Mouse (Mus musculus) stomach, embryonic 14.5 days (tissue): ENCODE data around the gene Grin2d. TPM values are rescaled to one million over a fixed set of nuclear protein-coding genes. Genes with fewer than 3 reads are reported as not detected.
"Not testable (repeated sequence)": the region's sequence is repeated elsewhere in the genome, so short reads cannot be mapped to it uniquely, and the experiment has no call there.

Source experiments
- ATAC-seq: fragments of 200-750 bp; cut with Nextera tagmentation; 2 replicates; pipeline ENCODE4 v1.8.0; 2017; ENCODE audit warnings: low read depth, moderate TSS enrichment; ENCODE audit not compliant: insufficient number of reproducible peaks, insufficient read depth, low FRiP score
- H3K27ac ChIP-seq: fragments of 300-500 bp; sonication (generic); 2 replicates; pipeline ENCODE4 v1.5.1; 2014; ENCODE audit warnings: mild to moderate bottlenecking, low read length, moderate library complexity, mixed read lengths
- H3K27me3 ChIP-seq: fragments of 300-500 bp; sonication (generic); 2 replicates; pipeline ENCODE4 v1.6.1; 2014; ENCODE audit warnings: low read length, control low read depth, mixed read lengths; ENCODE audit not compliant: control insufficient read depth, insufficient read depth
- H3K36me3 ChIP-seq: fragments of 300-500 bp; sonication (generic); 2 replicates; pipeline ENCODE4 v1.6.1; 2014; ENCODE audit warnings: mild to moderate bottlenecking, control low read depth, low read length, moderate library complexity, mixed read lengths; ENCODE audit not compliant: control insufficient read depth, insufficient read depth
- H3K4me1 ChIP-seq: fragments of 300-500 bp; sonication (generic); 2 replicates; pipeline ENCODE4 v1.6.1; 2014; ENCODE audit warnings: low read length, control low read depth, mixed read lengths; ENCODE audit not compliant: control insufficient read depth, insufficient read depth
- H3K4me2 ChIP-seq: fragments of 300-500 bp; sonication (generic); replicated peaks from 2 replicates; pipeline ENCODE4 v1.6.1; 2014; ENCODE audit warnings: low read depth, low read length, control low read depth
- H3K4me3 ChIP-seq: fragments of 300-500 bp; sonication (generic); 2 replicates; pipeline ENCODE4 v1.5.1; 2014; ENCODE audit warnings: low read depth, low read length, control low read depth
- H3K9ac ChIP-seq: fragments of 300-500 bp; sonication (generic); replicated peaks from 2 replicates; pipeline ENCODE4 v1.6.1; 2014; ENCODE audit warnings: low read depth, mild to moderate bottlenecking, control low read depth, low read length, moderate library complexity, mixed read lengths
- H3K9me3 ChIP-seq: fragments of 300-500 bp; sonication (generic); 2 replicates; pipeline ENCODE4 v1.6.1; 2016; ENCODE audit warnings: low read depth, low read length, control low read depth; ENCODE audit not compliant: control insufficient read depth
- WGBS: fragments of 180-500 bp; shearing (Covaris S2); extraction: QIAGEN DNeasy Blood & Tissue Kit; methylation state at CpG from one replicate; pipeline ENCODE4 v1.1.7; 2014; 5-methylcytosine and 5-hydroxymethylcytosine counted together
- polyA plus RNA-seq: library from polyadenylated mRNA; unstranded; fragments of >200 nt; fragmentation: Nextera tagmentation; extraction: Ambion mirVana; gene quantifications from 2 replicates; pipeline ENCODE4 v1.2.1, GENCODE M21; 2014

Gene Grin2d
- polyA plus RNA-seq, 1 experiment from 2014 or later = 0.48 TPM

DNA sequence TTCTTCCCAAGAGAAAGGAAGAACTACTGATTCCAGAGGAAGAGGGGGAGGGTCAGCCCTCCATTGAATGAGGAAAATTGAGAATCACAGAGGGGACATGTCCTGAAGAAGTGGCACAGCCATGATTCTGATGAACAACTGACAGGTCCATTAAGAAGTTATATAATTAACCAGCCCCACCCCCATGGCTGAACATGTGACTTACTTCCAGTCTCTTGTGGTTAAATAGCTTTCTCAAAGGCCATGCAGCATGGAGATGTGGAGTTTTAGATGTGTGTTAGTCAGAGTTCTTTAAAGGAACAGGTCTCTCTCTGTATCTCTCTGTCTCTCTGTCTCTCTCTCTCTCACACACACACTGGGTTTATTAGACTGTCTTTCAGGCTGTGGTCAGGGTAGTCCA, 30.2 kb upstream of the Grin2d start:
- no peaks in the 10 kb centered on the region for H3K36me3 ChIP-seq
- H3K4me1 ChIP-seq = no peaks in the 10 kb centered on the region
- no peak overlapping the region for H3K4me2 ChIP-seq
- H3K27ac ChIP-seq = no peak overlapping the region
- H3K9me3 ChIP-seq = no peaks in the 10 kb centered on the region
- H3K4me3 ChIP-seq = no peak overlapping the region
- ATAC-seq = no peak
- H3K27me3 ChIP-seq = no peaks in the 10 kb centered on the region
- no peak overlapping the region for H3K9ac ChIP-seq

DNA sequence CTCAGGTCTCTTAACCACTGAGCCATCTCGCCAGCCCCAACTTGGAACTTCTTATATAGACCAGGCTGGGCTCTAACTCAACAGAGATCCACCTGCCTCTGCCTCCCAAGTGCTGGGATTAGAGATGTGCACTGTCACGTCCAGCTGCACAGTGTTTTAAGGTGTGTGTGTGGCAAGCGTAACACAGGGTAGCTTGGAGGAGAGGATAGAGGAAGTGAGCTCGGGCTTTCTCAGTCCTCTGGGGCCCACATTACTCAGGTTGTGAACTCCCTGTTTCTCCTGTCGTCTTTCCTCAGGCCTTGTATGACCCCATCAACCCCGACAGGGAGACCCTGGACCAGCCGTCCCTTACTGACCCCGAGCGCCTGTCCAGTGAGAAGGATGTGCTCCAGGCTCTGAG, 28.4 kb upstream of the Grin2d start:
- H3K4me3 ChIP-seq = no peak overlapping the region
- H3K4me1 ChIP-seq = no peaks in the 10 kb centered on the region
- H3K27ac ChIP-seq = no peak overlapping the region
- no peak overlapping the region for H3K4me2 ChIP-seq
- no peaks in the 10 kb centered on the region for H3K27me3 ChIP-seq
- no peak for ATAC-seq
- no peak overlapping the region for H3K9ac ChIP-seq
- no peaks in the 10 kb centered on the region for H3K9me3 ChIP-seq
- no peaks in the 10 kb centered on the region for H3K36me3 ChIP-seq
- WGBS = 87% methylated on average over 9 of the region's 9 CpGs

DNA sequence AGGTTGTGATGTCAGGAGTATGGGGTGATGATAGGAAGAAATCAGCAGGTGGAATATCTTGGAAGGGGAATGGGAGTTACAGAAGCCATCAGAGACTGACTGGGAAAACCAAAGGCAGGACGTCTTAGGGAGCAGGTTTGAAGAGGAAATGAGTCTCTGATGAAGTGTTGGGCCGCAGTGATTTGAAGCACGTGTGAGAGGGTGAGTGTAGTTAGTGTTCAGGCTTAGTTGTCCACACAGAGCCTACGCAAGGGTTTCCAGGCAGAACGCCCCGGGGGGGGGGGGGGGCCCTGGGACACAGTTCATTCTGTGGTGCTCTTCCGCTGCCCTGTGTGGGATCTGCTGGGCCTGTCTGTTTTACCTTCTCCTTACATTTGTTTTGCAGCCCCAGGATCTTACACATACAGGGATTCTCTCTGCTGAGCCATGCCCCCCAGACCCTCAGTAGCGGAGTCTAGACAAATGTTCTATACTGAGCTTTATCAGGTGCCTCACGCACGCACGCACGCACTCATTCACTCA, 24.4 kb upstream of the Grin2d start:
- ATAC-seq = no peak
- H3K27me3 ChIP-seq = no peaks in the 10 kb centered on the region
- no peaks in the 10 kb centered on the region for H3K36me3 ChIP-seq
- H3K4me3 ChIP-seq = no peak overlapping the region
- H3K27ac ChIP-seq = no peak overlapping the region
- WGBS = 71% methylated on average over 12 of the region's 12 CpGs
- no peak overlapping the region for H3K4me2 ChIP-seq
- no peaks in the 10 kb centered on the region for H3K9me3 ChIP-seq
- no peak overlapping the region for H3K9ac ChIP-seq
- peaks cover 4% of the 10 kb centered on the region; the same call in 1 of the 2 replicates for H3K4me1 ChIP-seq

DNA sequence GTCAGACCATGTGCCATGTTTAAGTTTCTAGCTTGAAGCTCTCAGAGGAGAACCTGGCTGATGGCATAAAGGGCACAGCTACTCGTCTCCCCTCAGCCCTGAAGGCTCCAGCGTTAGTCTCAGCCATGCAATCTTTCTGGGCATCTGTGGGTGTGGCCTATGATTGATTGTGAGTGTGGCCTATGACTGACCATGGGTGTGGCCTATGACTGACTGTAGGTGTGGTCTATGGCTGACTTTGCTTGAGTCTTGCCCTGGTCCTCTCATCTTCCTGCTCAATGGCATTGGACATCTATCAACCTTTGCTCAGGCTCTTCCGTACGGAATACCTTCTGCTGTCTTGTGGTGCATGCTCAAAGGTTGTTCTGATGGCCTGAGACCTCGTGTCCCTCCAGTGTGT, 23.4 kb upstream of the Grin2d start:
- no peak; the same call in 1 of the 2 replicates for ATAC-seq

DNA sequence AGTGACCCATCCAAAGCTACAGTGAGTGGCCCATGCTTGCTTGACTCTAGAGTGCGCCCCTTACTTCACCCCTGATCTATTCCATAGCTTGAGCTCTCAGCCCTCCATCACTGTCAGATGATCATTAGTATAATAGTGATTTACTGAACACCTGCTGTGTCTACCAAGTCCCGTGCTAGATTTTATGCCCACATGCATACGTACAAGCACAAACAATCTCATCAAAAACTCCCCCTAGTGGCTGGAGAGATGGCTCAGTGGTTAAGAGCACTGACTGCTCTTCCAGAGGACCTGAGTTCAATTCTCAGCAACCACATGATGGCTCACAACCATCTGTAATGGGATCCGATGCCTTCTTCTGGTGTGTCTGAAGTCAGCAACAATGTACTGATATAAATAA, 19.9 kb upstream of the Grin2d start:
- WGBS = 52% methylated on average over 4 of the region's 4 CpGs
- H3K9ac ChIP-seq, H3K9me3 ChIP-seq, H3K4me3 ChIP-seq, H3K36me3 ChIP-seq, H3K4me1 ChIP-seq, H3K27ac ChIP-seq, ATAC-seq, H3K4me2 ChIP-seq, H3K27me3 ChIP-seq: not testable (repeated sequence)

More for the DNA sequence above, 23.4 kb upstream of the Grin2d start:
- Histone ChIP-seq H3K27me3 (no peaks in the 10 kb centered on the region), H3K4me3 (no peak overlapping the region), H3K9me3 (no peaks in the 10 kb centered on the region), H3K9ac (no peak overlapping the region), H3K4me1 (peaks cover 9% of the 10 kb centered on the region; the same call in 1 of the 2 replicates), H3K36me3 (no peaks in the 10 kb centered on the region), H3K27ac (no peak overlapping the region), H3K4me2 (no peak overlapping the region)
- WGBS = 50% methylated on average over 5 of the region's 5 CpGs

DNA sequence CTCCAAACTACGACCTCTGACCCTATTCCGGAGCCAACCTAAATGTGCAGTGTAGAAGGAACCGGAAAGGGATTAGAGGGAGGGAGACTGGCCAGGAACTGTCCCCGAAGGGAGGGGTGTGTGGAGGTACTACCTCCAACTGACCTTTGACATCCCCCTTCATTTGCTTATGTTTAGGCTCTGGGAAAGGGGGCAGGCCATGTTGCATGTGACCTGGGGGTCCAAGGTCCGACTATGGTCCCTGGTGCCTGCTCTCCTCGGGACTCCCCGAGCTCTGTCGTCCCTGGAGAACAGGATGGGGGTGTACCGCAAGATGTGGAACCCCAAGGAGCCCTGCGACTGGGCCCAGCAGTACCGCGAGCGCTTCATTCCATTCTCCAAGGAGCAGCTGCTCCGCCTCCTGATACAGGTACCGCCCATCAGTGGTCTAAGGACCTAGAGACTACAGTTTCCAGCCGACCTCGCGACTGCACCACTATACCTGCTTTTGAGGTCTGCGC, 19.1 kb upstream of the Grin2d start:
- Histone ChIP-seq H3K27ac (peak overlapping the region; percentile 78), H3K4me3 (peak overlapping the region; percentile 50), H3K9me3 (no peaks in the 10 kb centered on the region), H3K4me1 (peaks cover 9% of the 10 kb centered on the region; the same call in 1 of the 2 replicates), H3K27me3 (no peaks in the 10 kb centered on the region), H3K4me2 (peak overlapping the region; percentile 94), H3K9ac (peak overlapping the region; percentile 49), H3K36me3 (no peaks in the 10 kb centered on the region)
- WGBS = 2% methylated on average over 19 of the region's 19 CpGs
- peak; percentile 64 for ATAC-seq

DNA sequence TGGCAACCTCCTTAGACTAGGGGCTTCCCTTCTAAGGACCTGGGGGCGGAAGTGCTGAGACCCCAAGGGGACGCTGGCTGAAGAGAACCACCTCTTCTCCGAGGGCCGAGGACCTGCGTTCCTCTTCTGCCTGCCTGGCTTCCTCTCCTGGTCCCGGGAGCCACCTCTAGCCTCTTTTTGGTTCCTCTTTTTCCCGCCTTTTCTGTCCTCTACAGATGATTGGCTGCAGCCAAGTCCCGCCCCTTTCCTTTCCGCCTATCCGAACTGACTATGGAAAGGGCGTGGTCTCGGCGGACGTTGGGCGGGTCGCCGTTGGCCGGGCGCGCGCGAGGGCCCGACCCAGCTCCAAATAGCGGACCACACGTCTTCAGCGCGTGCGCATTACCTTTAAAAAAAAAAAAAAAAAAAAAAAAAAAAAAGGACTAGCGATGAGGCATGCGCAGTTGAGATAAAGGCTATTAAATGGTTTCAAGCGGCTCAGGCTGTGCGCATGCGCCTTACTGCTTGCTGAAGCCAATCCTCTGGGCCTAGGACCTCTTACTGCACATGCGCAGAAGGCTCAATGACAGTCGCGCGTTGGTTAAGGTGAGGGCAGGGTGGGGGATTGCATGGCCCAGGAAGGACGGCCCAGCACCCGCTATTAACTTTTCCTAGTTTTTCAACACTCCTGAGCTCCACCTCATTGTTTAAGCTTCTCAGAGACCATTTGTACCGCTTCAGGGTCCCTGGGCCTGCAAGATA, 18.5 kb upstream of the Grin2d start, which contains the start of the genes Syngr4 and Tmem143:
Gene Syngr4 (minus strand): TSS at position 198 of the 741 bp plus-strand sequence.
Gene Tmem143 (plus strand): TSS at position 425 of the 741 bp plus-strand sequence.
- H3K9me3 ChIP-seq = no peaks in the 10 kb centered on the region
- H3K36me3 ChIP-seq = no peaks in the 10 kb centered on the region
- ATAC-seq = peak; percentile 87
- H3K4me1 ChIP-seq = peaks cover 9% of the 10 kb centered on the region; the same call in 1 of the 2 replicates
- H3K4me2 ChIP-seq = peak within 1 kb of the TSS; percentile 94
- peak within 1 kb of the TSS; percentile 78 for H3K27ac ChIP-seq
- H3K4me3 ChIP-seq = peak within 1 kb of the TSS; percentile 50
- 1% methylated on average over 40 of the region's 40 CpGs for WGBS
- H3K9ac ChIP-seq = peak within 1 kb of the TSS; percentile 49
- H3K27me3 ChIP-seq = no peaks in the 10 kb centered on the region

DNA sequence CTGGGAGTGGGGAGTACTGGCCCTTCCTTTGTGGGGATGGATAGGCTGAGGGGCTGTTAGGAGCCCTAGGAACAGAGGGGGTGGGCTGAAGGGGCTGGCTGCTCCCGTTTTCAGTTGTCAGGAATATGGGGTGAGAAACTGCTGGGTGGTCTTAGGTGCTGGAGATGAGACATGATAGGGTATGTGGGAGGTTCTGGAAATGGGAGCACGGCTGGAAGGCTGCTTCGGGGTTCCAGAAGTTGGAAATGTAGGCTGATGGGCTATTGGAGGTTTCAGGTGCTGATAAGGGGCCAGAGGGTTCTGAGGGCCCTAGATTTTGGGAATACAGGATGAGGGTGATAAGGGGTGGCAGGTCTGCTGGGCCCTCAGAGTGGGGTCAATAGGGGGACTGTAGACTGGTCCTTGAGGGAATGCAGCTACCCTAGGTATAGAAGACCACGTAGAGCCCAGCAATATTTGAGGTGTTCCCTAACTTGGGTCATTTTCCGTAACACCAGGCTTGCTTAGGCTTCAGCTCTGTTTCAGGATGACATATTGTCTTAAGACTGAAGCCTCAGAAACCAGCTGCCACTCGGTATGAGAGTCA, 17.8 kb upstream of the Grin2d start:
- Histone ChIP-seq H3K27ac (peak overlapping the region; percentile 16; the same call in 1 of the 2 replicates), H3K4me2 (peak overlapping the region; percentile 36), H3K4me3 (no peak overlapping the region), H3K4me1 (peaks cover 9% of the 10 kb centered on the region; the same call in 1 of the 2 replicates), H3K36me3 (no peaks in the 10 kb centered on the region), H3K9me3 (no peaks in the 10 kb centered on the region), H3K27me3 (no peaks in the 10 kb centered on the region), H3K9ac (no peak overlapping the region)
- WGBS = 70% methylated on average over 6 of the region's 6 CpGs
- ATAC-seq = peak; percentile 0; the same call in 1 of the 2 replicates
